Mouse (Mus musculus): ENCODE data around the gene Baiap2.

Gene Baiap2

GRCm38 (mm10) chr11:120042141-120042838 is 99.7 kb downstream of the Baiap2 start:
- no peak for DNase-seq (ENCODE audit: low spot score)

- DNase-seq (ENCODE audit: low spot score) = no peak
These were observed 102.8 kb downstream of the Baiap2 start for GRCm38 (mm10) chr11:120045341-120045740.

DNA sequence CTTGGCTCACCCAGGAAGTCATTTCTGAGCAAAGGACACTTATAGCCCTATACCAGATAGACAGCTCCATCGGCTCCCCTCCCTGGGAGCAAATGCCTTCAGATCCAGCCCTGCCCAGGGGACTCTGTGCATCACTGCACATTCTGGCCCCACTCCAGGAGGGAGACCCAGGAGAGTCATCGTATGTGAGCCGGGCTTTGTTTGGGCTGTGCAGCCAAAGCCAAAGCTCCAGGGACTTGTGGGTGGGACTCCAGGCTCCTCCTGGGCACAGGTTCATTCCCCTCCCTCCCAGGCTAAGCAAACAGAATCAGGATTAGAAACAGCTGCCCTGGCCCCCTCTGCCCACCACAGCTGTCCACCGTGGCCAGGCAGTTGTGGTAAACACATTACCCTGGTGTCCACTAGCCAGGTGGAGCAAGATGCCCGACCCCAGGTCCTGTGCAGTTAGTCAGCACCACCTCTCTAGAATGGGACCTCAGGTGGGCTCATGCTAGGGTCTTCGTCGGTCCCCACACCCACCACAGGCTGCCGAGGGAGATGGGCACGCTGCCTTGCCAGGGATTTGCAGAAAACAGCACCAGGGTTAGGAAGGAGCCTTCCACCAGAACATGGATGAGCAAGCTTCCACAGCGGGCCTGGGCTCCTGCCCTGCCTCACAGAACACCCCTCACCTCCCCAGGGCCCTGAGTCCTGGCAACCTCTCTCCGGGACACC is 103.4 kb downstream of the Baiap2 start:
- DNase-seq (ENCODE audit: low spot score) = no peak

- DNase-seq (ENCODE audit: low spot score) = no peak
These were observed 104.1 kb downstream of the Baiap2 start, which contains the start of gene Aatk for GRCm38 (mm10) chr11:120046553-120047191. Aatk (minus strand) TSS chr11:120047167.

- DNase-seq (ENCODE audit: low spot score) = no peak
These were observed 105.1 kb downstream of the Baiap2 start for GRCm38 (mm10) chr11:120047531-120048251.

GRCm38 (mm10) chr11:120048252-120048556 is 105.6 kb downstream of the Baiap2 start:
- no peak for DNase-seq (ENCODE audit: low spot score)

DNA sequence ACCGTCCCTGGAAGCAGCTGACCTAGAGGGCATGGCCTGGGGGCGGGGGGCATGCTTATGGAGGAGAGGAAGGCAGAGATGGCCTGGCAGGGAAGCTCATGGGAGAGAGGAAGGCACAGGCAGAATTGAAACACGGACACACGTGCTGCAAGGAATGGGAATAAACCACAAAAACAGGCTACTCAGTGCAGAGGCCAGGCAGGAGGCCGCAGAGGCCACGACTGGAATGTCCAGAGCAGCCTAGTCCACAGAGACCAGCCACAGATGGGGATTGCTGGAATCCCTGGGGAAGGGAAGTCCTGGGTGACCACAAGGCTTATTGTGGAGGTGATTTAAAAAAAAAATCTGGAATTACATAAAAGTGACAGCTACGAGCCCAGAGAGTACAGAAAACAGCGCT is 106.5 kb downstream of the Baiap2 start:
- DNase-seq (ENCODE audit: low spot score) = no peak

DNA sequence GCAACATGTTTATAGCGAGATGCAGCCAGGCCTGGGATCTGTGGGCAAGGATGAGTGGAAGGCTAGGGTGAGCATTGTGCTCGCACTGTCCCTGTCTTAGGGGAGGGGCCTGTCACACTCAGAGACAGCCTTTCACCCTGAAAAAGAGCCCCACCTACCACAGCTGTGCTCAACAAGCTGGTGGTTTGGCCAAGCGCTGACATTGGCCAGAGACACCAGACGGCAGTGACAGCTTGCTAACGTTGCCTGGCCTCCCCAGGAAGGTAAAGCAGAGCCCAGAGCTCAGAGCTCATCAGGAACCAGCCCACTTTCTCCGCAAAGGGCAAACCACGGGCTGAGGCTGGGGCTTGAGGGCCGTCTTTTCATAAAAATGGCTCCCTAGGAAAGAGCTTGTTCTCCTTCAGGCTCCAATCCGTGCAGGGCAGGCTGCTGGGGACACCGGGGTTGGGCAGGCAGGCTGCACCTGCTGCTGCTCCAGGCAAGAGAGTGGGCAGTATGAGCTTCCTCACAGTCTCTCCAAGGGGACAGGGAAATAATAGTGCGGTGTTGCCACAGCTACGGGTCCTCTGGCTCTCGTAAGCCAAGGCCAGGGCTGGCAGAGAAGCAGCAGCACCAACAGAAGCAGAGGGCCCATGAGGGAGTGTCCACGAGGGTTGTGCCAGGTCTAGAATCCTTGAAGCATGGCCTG is 108.7 kb downstream of the Baiap2 start:
- no peak for DNase-seq (ENCODE audit: low spot score)

DNA sequence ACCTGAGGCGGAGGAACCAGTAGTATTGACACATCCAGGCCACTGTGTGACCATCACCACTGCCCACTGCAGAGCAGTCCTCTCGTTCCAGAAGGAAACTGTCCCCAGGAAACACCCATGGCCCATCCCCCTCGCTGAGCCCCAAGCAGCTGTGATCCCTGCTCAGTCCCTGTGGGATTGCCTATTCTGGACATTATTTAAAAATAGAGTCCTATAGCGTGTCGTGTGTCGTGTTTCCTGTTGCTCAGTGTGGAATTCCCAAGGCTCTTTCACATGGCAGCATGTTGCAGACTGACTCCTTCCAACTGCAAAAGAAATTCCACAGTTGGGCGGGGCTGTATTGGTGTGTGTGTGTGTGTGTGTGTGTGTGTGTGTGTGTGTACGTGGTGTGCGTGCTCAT is 109.7 kb downstream of the Baiap2 start:
- DNase-seq (ENCODE audit: low spot score) = no peak

GRCm38 (mm10) chr11:120053846-120054245 is 111.3 kb downstream of the Baiap2 start:
- DNase-seq (ENCODE audit: low spot score) = no peak

GRCm38 (mm10) chr11:120055953-120056732 is 113.6 kb downstream of the Baiap2 start:
- no peak for DNase-seq (ENCODE audit: low spot score)

Measured in ovary, postnatal 14 days (tissue).